Mouse (Mus musculus): Measurements from ENCODE around the gene Dapk1.

Dapk1 gene

GRCm38 (mm10) chr13:60809690-60810089 lies 207.9 kb downstream of the Dapk1 start:
- DNase-seq (ENCODE audit: extremely low spot score, low spot score), result no peak

GRCm38 (mm10) chr13:60812768-60813167 lies 211.0 kb downstream of the Dapk1 start:
- no peak for DNase-seq (ENCODE audit: extremely low spot score, low spot score)

Measured in neural tube, embryonic 10.5 days (tissue).